Mouse (Mus musculus) heart, adult 2 months (tissue): Measurements from ENCODE around the gene Ror1.

Source experiments
- CTCF ChIP-seq: fragments of 200-600 bp; IDR thresholded peaks from 2 replicates; pipeline ENCODE4 v1.8.1; 2022; ENCODE audit warnings: antibody characterized with exemption, mild to moderate bottlenecking, moderate library complexity
- EP300 ChIP-seq: fragments of 200-500 bp; IDR thresholded peaks from 2 replicates; pipeline ENCODE4 v1.6.1; 2011; ENCODE audit warnings: low read depth, low read length, control low read depth; ENCODE audit not compliant: insufficient read depth

GRCm38 (mm10) chr4:100170743-100171142 is 75.2 kb downstream of the Ror1 start:
- TF ChIP-seq EP300 (no peak), CTCF (no peak)
